ENCODE assay signal across 29 mouse cellular contexts in the genomic region with DNA sequence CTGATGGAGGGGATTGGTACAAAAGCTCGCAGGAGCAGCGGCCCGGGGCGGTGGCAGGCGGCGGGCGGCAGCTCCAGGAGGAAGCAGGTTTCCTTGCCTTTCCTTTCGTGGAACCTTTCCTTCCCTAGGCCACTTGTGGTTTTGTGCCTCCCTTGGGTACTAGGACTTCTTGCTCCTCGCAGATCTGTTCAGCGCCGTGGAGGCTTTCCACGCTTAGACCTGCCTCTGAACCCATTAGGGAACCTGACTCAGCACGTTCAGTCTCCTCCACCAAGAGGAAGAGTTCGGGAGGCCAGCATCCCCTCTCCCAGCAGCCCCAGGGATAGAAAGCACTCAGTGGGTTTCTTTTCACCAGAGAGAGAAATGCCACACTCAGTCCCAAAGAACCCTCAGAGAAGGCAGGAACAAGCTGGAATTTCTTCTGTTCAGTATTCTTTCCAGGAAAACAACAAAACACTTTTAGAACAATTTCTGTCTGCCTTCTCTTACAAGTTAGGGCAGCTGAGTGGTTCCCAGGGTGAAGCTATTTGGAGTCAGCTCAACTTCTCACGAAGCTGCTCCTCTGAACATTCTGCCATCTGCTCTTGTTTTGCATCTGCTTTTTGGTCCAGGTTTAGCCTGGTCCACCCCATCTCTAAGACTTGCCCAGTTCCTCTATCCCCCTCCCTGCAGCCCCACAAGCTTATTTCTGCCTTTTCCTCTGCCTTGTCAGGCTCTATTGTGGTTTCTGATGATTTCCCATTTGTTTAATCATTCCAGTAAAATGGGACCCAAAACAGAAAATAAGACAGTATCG. TPM values are rescaled to one million over a fixed set of nuclear protein-coding genes. Genes with fewer than 3 reads are reported as not detected.
DNase-seq lines count a peak whose midpoint lies in the region; ATAC-seq and TF ChIP-seq lines count a peak whose summit lies in the region.
"Had no signal": no experiment of that assay in that cellular context is flagged by ENCODE, and none has a peak within 500 bp of the region (broad histone marks: within the 10 kb centered on the region; RNA-seq: fewer than 3 reads in every experiment).

No protein-coding gene starts in this region.

- no peaks in the 10 kb centered on the region for H3K27me3 ChIP-seq in ES-Bruce4 (ENCODE audit: control insufficient read depth, insufficient read depth, low read length, poor library complexity, severe bottlenecking)
- peaks cover 57% of the 10 kb centered on the region; the same call in 1 of the 2 replicates for H3K27me3 ChIP-seq in limb, embryonic 10.5 days (ENCODE audit: low read depth, poor library complexity, severe bottlenecking)
- H3K27me3 ChIP-seq: embryonic facial prominence, embryonic 13.5 days; hindbrain, embryonic 12.5 days; kidney, embryonic 15.5 days; liver, embryonic 13.5 days; lung, embryonic 15.5 days had no signal

- H3K36me3 ChIP-seq in ES-Bruce4 (ENCODE audit: control insufficient read depth, insufficient read depth, low read length, poor library complexity, severe bottlenecking), result no peaks in the 10 kb centered on the region
- H3K36me3 ChIP-seq in limb, embryonic 10.5 days, result no peaks in the 10 kb centered on the region
- H3K36me3 ChIP-seq: embryonic facial prominence, embryonic 13.5 days; hindbrain, embryonic 12.5 days; kidney, embryonic 15.5 days; limb, embryonic 13.5 days; liver, embryonic 13.5 days; lung, embryonic 15.5 days; midbrain, embryonic 10.5 days had no signal

- ATAC-seq in frontal cortex, adult (ENCODE audit: low TSS enrichment), result peak; percentile 45
- ATAC-seq in common myeloid progenitor, adult 5-6 weeks (replicated peaks; ENCODE audit: low read depth, poor library complexity, severe bottlenecking), result peak; percentile 57
- ATAC-seq in megakaryocyte progenitor cell, adult 5-6 weeks (replicated peaks; ENCODE audit: poor library complexity), result peak; percentile 51
- ATAC-seq: CD4-positive, CD25-positive, alpha-beta regulatory T cell, adult 4 months; forebrain, embryonic 16.5 days had no signal

- no peak overlapping the region for H3K27ac ChIP-seq in ES-Bruce4 (ENCODE audit: insufficient read depth, low read length)
- no peak overlapping the region for H3K27ac ChIP-seq in limb, embryonic 10.5 days
- H3K27ac ChIP-seq: embryonic facial prominence, embryonic 13.5 days; hindbrain, embryonic 12.5 days; kidney, embryonic 15.5 days; limb, embryonic 13.5 days; liver, embryonic 13.5 days; lung, embryonic 15.5 days; midbrain, embryonic 10.5 days had no signal

- DNase-seq in frontal cortex, postnatal 10 days (ENCODE audit: low spot score in 2 of 2), result no peak
- no peak for DNase-seq in limb, embryonic 10.5 days (ENCODE audit: low spot score)
- no peak for DNase-seq in adrenal gland, postnatal 36 days
- DNase-seq in left cerebral cortex, adult 8-10 months (ENCODE audit: low spot score in 2 of 2), result no peak
- DNase-seq: adrenal gland, postnatal 25 days; cerebellum, adult 11-12 months; cerebellum, postnatal 10 days; heart, postnatal 10 days; kidney, adult 11 months; kidney, postnatal 36 days; layer of hippocampus, postnatal 36 days; liver, embryonic 13.5 days; lung, postnatal 36 days; retina, postnatal 1 day; right cerebral cortex, postnatal 25 days; spleen, adult 18-20 months; thymus, postnatal 14 days had no signal

- H3K4me1 ChIP-seq in ES-Bruce4 (ENCODE audit: control insufficient read depth, insufficient read depth, low read length), result no peaks in the 10 kb centered on the region
- H3K4me1 ChIP-seq in limb, embryonic 10.5 days, result 0 out of 2 replicates have a peak, but pooled peaks cover 4% of the 10 kb centered on the region
- H3K4me1 ChIP-seq: hindbrain, embryonic 12.5 days; limb, embryonic 13.5 days; midbrain, embryonic 10.5 days had no signal

- no peak for TF ChIP-seq CTCF in ES-Bruce4 (IDR thresholded peaks at IDR 0.05; ENCODE audit: low read depth, low read length)

- no peak for TF ChIP-seq POLR2A in ES-Bruce4 (IDR thresholded peaks at IDR 0.05; ENCODE audit: insufficient read depth, low read length)

- H3K4me3 ChIP-seq in ES-Bruce4 (ENCODE audit: low read depth, low read length), result peak overlapping the region; percentile 46
- no peak overlapping the region for H3K4me3 ChIP-seq in limb, embryonic 10.5 days
- H3K4me3 ChIP-seq: embryonic facial prominence, embryonic 13.5 days; hindbrain, embryonic 12.5 days; kidney, embryonic 15.5 days; limb, embryonic 13.5 days; liver, embryonic 13.5 days; lung, embryonic 15.5 days; midbrain, embryonic 10.5 days had no signal

- peak overlapping the region; percentile 63 for H3K9ac ChIP-seq in ES-Bruce4 (ENCODE audit: low read depth, poor library complexity, severe bottlenecking)
- H3K9ac ChIP-seq: embryonic facial prominence, embryonic 13.5 days; hindbrain, embryonic 12.5 days; kidney, embryonic 15.5 days; limb, embryonic 13.5 days; liver, embryonic 13.5 days; lung, embryonic 15.5 days had no signal

- H3K9me3 ChIP-seq in ES-Bruce4 (replicated peaks; ENCODE audit: control insufficient read depth, insufficient read depth, low read length, poor library complexity, severe bottlenecking), result no peaks in the 10 kb centered on the region
- H3K9me3 ChIP-seq in limb, embryonic 10.5 days (replicated peaks), result no peaks in the 10 kb centered on the region
- H3K9me3 ChIP-seq: embryonic facial prominence, embryonic 13.5 days; hindbrain, embryonic 12.5 days; kidney, embryonic 15.5 days; limb, embryonic 13.5 days; liver, embryonic 13.5 days; lung, embryonic 15.5 days; midbrain, embryonic 10.5 days had no signal

- WGBS in limb, embryonic 10.5 days, result 83% methylated on average over 16 of the region's 16 CpGs

- no peak for TF ChIP-seq EP300 in ES-Bruce4 (IDR thresholded peaks at IDR 0.05; ENCODE audit: insufficient read depth, low read depth, low read length)

RNA-seq across cellular contexts. Expression of a gene that starts 44.9 kb away (rescaled TPM):
- polyA plus RNA-seq in ES-Bruce4 (2011; ENCODE audit: insufficient read depth, insufficient read length, low read depth, missing spikeins), result 133 TPM in 2 replicates
- total RNA-seq in common myeloid progenitor, adult 5-6 weeks (2017), result 40.7 and 80.8 TPM in 2 replicates
- total RNA-seq in megakaryocyte progenitor cell, adult 5-6 weeks (2015), result 79.3 and 81.3 TPM in 2 replicates
- 50.9 and 61.7 TPM in 2 replicates for total RNA-seq in megakaryocyte progenitor cell, adult 5-6 weeks (2017)
- 70.8 and 79.1 TPM in 2 replicates for polyA plus RNA-seq in limb, embryonic 10.5 days (2016; fragmentation: Nextera tagmentation; extraction: Ambion mirVana)
- total RNA-seq in adrenal gland, postnatal 36 days (2021), result 10 to 100 TPM; 29.7 to 32.0 TPM
- total RNA-seq in left cerebral cortex, adult 8-10 months (2022), result 10 to 100 TPM; 19.2 to 25.0 (median 20.2) TPM

RNA-seq across cellular contexts. Expression of a gene that starts 51.7 kb away (rescaled TPM):
- polyA plus RNA-seq in ES-Bruce4 (2011; ENCODE audit: insufficient read depth, insufficient read length, low read depth, missing spikeins), result 5.5 and 5.9 TPM in 2 replicates
- 19.4 and 22.7 TPM in 2 replicates for total RNA-seq in common myeloid progenitor, adult 5-6 weeks (2017)
- 17.2 and 20.2 TPM in 2 replicates for total RNA-seq in megakaryocyte progenitor cell, adult 5-6 weeks (2015)
- total RNA-seq in megakaryocyte progenitor cell, adult 5-6 weeks (2017), result 15.4 and 17.2 TPM in 2 replicates
- polyA plus RNA-seq in limb, embryonic 10.5 days (2016; fragmentation: Nextera tagmentation; extraction: Ambion mirVana), result 1.0 and 1.3 TPM in 2 replicates
- 10 to 100 TPM; 16.4 to 22.0 TPM for total RNA-seq in adrenal gland, postnatal 36 days (2021)
- 100 to 1,000 TPM in 1 of 4 experiments, 10 to 100 TPM in 3; 90.8 to 104 (median 95.0) TPM for total RNA-seq in left cerebral cortex, adult 8-10 months (2022)
